Mouse (Mus musculus) embryonic facial prominence, embryonic 15.5 days (tissue): ENCODE data around the gene Gpr68. TPM values are rescaled to one million over a fixed set of nuclear protein-coding genes. Genes with fewer than 3 reads are reported as not detected.

Source experiments
- ATAC-seq: fragments of 200-750 bp; cut with Nextera tagmentation; 2 replicates; pipeline ENCODE4 v1.8.0; 2017; ENCODE audit warnings: low read depth, moderate TSS enrichment; ENCODE audit not compliant: insufficient number of reproducible peaks, low FRiP score, low TSS enrichment
- H3K27ac ChIP-seq: fragments of 300-500 bp; sonication (generic); replicated peaks from 2 replicates; pipeline ENCODE4 v1.5.1; 2015; ENCODE audit warnings: mild to moderate bottlenecking, inconsistent platforms
- H3K27me3 ChIP-seq: fragments of 300-500 bp; sonication (generic); 2 replicates; pipeline ENCODE4 v1.6.1; 2015; ENCODE audit warnings: inconsistent platforms
- H3K36me3 ChIP-seq: fragments of 300-500 bp; sonication (generic); 2 replicates; pipeline ENCODE4 v1.6.1; 2015; ENCODE audit warnings: mild to moderate bottlenecking, inconsistent platforms
- H3K4me1 ChIP-seq: fragments of 300-500 bp; sonication (generic); 2 replicates; pipeline ENCODE4 v1.6.1; 2015; ENCODE audit warnings: inconsistent platforms
- H3K4me2 ChIP-seq: fragments of 300-500 bp; sonication (generic); replicated peaks from 2 replicates; pipeline ENCODE4 v1.6.1; 2015; ENCODE audit warnings: mild to moderate bottlenecking, inconsistent platforms
- H3K4me3 ChIP-seq: fragments of 300-500 bp; sonication (generic); replicated peaks from 2 replicates; pipeline ENCODE4 v1.5.1; 2015; ENCODE audit warnings: mild to moderate bottlenecking, inconsistent platforms
- H3K9ac ChIP-seq: fragments of 300-500 bp; sonication (generic); 2 replicates; pipeline ENCODE4 v1.6.1; 2015; ENCODE audit warnings: inconsistent platforms
- H3K9me3 ChIP-seq: fragments of 300-500 bp; sonication (generic); replicated peaks from 2 replicates; pipeline ENCODE4 v1.6.1; 2016; ENCODE audit warnings: inconsistent platforms
- WGBS: fragments of 180-500 bp; shearing (Covaris S2); methylation state at CpG from one replicate; pipeline ENCODE4 v1.1.7; 2015; 5-methylcytosine and 5-hydroxymethylcytosine counted together
- polyA plus RNA-seq: library from polyadenylated mRNA; unstranded; fragments of >200 nt; fragmentation: Nextera tagmentation; extraction: Ambion mirVana; gene quantifications from 2 replicates; pipeline ENCODE4 v1.2.1, GENCODE M21; 2015

The Gpr68 gene
- polyA plus RNA-seq, 1 experiment from 2014 or later = 0.65 TPM

DNA sequence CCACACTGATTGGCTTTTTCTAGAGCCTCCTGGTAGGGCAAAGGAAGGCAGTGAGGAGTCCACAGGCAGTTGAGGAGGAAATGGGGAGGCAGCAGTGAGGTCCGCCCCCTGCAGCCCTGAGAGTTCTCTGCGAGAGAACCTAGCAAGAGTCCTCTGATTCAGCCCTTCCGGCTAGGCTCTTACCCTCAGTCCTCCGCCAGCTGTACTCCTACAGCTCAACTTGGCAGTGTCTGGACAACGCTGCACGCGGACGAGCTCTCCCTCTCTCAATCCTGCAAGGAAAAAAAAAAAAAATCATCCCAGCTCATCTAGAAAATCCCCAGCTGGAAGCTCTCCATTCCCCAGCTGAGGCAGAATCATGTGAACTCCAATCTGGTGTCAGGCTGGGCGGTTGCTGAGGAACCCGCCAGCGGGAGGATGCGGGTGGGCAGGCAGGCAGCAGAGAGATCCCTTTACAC is 20.2 kb downstream of the Gpr68 start:
- ATAC-seq = no peak
- H3K27ac ChIP-seq = 0 out of 2 replicates have a peak overlapping the region, but pooled peaks have one; percentile 11

DNA sequence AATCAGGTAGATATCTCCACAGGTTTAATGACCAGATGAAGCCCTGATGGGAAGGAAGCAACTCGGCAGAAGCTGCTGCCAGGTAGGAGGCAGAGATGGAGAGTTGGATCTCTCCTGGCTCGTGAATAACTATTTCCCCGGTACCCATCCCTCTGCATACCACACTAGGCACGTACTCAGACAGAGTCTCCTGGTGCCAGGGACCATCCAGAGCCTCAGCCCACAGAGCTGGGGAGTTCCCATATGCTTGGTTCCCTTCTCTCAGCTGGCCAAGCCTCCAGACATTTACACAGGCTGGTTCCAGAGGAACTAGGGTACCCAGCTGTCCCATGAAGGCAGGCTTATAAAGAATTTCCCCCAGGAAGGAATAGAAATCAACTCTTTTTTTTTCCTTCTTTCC is 21.1 kb downstream of the Gpr68 start:
- 78% methylated on average over 4 of the region's 4 CpGs for WGBS
- Histone ChIP-seq H3K4me3 (no peak overlapping the region), H3K4me2 (no peak overlapping the region), H3K9me3 (no peaks in the 10 kb centered on the region), H3K27ac (no peak overlapping the region), H3K4me1 (peaks cover 7% of the 10 kb centered on the region), H3K27me3 (0 out of 2 replicates have a peak, but pooled peaks cover 4% of the 10 kb centered on the region), H3K9ac (no peak overlapping the region), H3K36me3 (no peaks in the 10 kb centered on the region)
- ATAC-seq = no peak

More for the DNA sequence above, 20.2 kb downstream of the Gpr68 start:
- Histone ChIP-seq H3K4me2 (peak overlapping the region; percentile 13; the same call in 1 of the 2 replicates), H3K36me3 (no peaks in the 10 kb centered on the region), H3K9ac (no peak overlapping the region), H3K4me1 (peaks cover 7% of the 10 kb centered on the region), H3K27me3 (0 out of 2 replicates have a peak, but pooled peaks cover 4% of the 10 kb centered on the region), H3K9me3 (no peaks in the 10 kb centered on the region), H3K4me3 (no peak overlapping the region)
- WGBS = 30% methylated on average over 12 of the region's 12 CpGs

DNA sequence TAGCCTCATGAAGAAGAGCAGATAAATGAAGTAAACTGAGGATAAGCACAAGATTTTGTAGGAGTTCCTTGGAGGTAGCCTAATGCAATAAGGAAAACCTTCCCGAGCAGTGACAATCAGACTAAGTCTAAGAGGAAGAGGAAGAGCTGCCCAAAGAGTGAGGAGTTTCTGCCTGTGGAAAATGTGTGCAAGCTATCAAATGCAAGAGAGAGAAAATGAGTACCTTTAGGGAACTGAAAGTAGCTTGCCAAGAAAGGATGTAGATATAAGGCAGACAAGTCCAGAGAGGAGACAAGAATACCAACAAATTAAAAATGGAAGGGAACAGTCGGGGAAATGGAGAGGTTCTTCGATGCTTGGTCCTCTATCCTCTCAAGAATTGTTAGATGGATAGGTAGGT is 22.4 kb downstream of the Gpr68 start:
- no peak overlapping the region for H3K9ac ChIP-seq
- H3K27me3 ChIP-seq = 0 out of 2 replicates have a peak, but pooled peaks cover 4% of the 10 kb centered on the region
- peaks cover 7% of the 10 kb centered on the region for H3K4me1 ChIP-seq
- WGBS = 86% methylated on average over 3 of the region's 3 CpGs
- no peak overlapping the region for H3K4me3 ChIP-seq
- no peak overlapping the region for H3K4me2 ChIP-seq
- no peaks in the 10 kb centered on the region for H3K36me3 ChIP-seq
- ATAC-seq = no peak
- H3K27ac ChIP-seq = no peak overlapping the region
- H3K9me3 ChIP-seq = no peaks in the 10 kb centered on the region

DNA sequence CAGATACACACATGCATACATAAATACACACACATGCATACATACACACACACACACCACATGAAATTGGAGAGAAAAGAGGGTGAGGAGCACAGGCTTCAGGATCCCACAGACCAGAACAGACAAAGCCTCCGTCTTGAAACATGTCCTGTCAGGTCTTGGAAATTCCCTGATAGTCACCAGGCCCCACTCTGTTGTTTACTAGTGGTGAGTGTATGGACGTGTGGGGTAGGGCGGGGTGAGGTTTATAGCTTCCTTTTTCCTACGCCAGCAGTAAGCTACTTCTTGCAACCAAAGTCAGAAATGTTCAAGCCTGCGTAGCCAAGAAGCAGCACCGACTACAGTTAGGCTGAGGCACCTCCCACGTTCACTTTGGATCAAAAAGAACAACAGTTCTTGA is 24.8 kb downstream of the Gpr68 start:
- Histone ChIP-seq H3K9ac (no peak overlapping the region), H3K4me2 (no peak overlapping the region), H3K36me3 (no peaks in the 10 kb centered on the region), H3K27me3 (0 out of 2 replicates have a peak, but pooled peaks cover 4% of the 10 kb centered on the region), H3K4me1 (peaks cover 6% of the 10 kb centered on the region), H3K9me3 (no peaks in the 10 kb centered on the region), H3K27ac (no peak overlapping the region), H3K4me3 (no peak overlapping the region)
- 52% methylated on average over 7 of the region's 7 CpGs for WGBS
- no peak for ATAC-seq

DNA sequence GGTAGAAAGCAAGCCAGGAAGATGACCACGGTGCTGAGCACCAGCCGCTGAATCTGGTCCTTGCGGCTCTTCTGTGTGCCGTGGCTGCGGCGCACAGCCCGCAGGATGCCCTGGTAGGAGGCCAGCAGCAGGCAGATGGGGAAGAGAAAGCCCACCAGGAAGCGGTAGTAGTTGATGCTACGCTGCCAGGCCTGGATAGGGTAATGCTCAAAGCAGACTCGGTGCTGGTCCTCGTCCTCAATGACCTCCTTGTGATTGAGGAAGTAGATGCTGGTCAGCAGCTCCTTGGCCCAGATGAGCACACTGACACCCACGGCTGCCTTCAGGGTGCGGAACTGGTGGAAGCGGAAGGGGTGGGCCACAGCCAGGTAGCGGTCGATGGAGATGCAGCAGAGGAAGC is 29.4 kb downstream of the Gpr68 start:
- WGBS = 90% methylated on average over 16 of the region's 16 CpGs
- no peak overlapping the region for H3K4me3 ChIP-seq
- no peak overlapping the region for H3K4me2 ChIP-seq
- no peaks in the 10 kb centered on the region for H3K27me3 ChIP-seq
- H3K36me3 ChIP-seq = no peaks in the 10 kb centered on the region
- ATAC-seq = no peak
- H3K4me1 ChIP-seq = no peaks in the 10 kb centered on the region
- H3K27ac ChIP-seq = no peak overlapping the region
- no peaks in the 10 kb centered on the region for H3K9me3 ChIP-seq
- no peak overlapping the region for H3K9ac ChIP-seq

DNA sequence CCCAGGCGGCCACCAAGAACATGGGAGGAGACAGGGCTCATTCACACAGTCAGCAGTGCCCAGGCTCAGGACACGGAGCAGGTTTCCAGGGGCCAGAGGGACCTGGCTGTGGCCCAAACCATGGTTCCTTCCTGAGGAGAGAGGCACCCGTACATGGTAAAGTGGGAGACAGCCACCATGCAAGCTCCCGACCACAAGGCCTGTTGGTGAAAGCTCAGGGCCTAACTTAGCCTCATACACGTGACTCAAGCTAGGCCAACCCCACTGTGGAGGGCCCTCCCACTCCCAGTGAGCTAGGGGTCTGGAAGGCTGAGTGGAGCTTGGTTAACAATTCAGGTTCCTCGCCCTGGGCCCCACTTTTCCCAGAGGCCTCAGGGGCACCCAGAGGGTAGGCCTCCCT is 30.1 kb downstream of the Gpr68 start:
- Histone ChIP-seq H3K36me3 (no peaks in the 10 kb centered on the region), H3K4me2 (no peak overlapping the region), H3K9ac (no peak overlapping the region), H3K27me3 (no peaks in the 10 kb centered on the region), H3K27ac (no peak overlapping the region), H3K9me3 (no peaks in the 10 kb centered on the region), H3K4me1 (no peaks in the 10 kb centered on the region), H3K4me3 (no peak overlapping the region)
- ATAC-seq = peak; percentile 48; the same call in 1 of the 2 replicates
- WGBS = 74% methylated on average over 6 of the region's 6 CpGs

DNA sequence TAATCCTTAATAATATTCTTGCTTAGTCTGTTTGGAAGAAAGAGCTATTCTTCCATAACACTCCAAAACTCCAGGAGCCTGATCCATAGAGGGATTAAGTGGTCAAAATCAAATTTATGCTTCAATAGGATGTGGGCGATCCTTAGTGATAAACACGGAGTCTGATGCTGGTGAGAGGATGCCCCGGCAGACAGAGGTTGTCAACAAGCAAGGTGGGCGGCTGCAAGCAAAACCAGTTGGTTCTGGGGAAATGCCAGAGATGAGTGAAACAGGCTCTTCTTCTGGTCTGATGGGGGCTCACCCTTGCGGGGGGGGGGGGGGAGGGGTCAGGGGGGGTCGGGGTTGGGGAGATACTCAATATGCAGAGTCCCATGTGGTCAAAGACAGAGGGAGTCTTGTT is 32.0 kb downstream of the Gpr68 start:
- no peaks in the 10 kb centered on the region for H3K4me1 ChIP-seq
- H3K4me2 ChIP-seq = no peak overlapping the region
- no peaks in the 10 kb centered on the region for H3K9me3 ChIP-seq
- no peaks in the 10 kb centered on the region for H3K36me3 ChIP-seq
- 87% methylated on average over 6 of the region's 6 CpGs for WGBS
- H3K27ac ChIP-seq = no peak overlapping the region
- no peak overlapping the region for H3K4me3 ChIP-seq
- no peaks in the 10 kb centered on the region for H3K27me3 ChIP-seq
- H3K9ac ChIP-seq = no peak overlapping the region
- no peak for ATAC-seq

DNA sequence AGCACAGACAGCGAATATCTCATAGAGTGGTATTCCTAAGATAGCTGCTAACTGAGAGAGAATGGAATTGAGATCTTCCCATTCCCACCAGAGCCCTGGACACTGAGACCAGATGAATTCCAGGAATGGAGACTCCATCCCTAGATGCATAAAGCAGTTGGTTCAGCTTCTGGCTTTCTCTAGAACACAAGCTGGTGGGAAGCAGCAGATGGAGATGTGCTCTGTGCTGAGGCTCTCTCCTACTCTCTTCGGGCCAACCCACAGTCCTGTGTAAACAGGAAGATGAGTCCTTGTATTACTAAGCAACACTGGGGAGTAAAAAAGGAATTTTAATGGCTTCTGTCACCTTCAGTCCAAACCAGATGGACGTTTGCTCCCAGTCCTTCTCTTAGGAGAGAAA is 32.4 kb downstream of the Gpr68 start:
- Histone ChIP-seq H3K4me1 (no peaks in the 10 kb centered on the region), H3K9ac (no peak overlapping the region), H3K36me3 (no peaks in the 10 kb centered on the region), H3K9me3 (no peaks in the 10 kb centered on the region), H3K27ac (no peak overlapping the region), H3K27me3 (no peaks in the 10 kb centered on the region), H3K4me3 (no peak overlapping the region), H3K4me2 (no peak overlapping the region)
- ATAC-seq = no peak
- 58% methylated on average over 3 of the region's 3 CpGs for WGBS

DNA sequence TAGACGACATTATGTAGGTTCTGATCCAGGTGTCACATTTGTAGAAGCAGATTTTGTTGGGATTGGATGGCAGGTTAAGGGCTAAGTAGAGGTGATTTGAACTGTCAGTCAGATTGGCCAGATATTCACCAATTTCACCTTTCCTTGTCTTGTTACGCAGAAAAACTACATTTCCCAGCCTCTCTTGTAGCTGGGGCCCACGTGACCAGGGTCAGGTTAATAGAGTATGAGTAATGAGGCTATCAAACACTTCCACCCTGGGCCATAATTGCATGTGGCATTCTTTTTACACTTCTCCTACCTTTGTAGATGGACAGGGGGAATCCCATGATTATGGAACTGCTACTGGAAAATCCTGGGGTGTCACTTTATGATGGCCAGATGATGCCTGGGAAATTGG is 34.4 kb downstream of the Gpr68 start:
- ATAC-seq = no peak
- Histone ChIP-seq H3K4me1 (no peaks in the 10 kb centered on the region), H3K4me2 (no peak overlapping the region), H3K36me3 (no peaks in the 10 kb centered on the region), H3K9ac (no peak overlapping the region), H3K9me3 (no peaks in the 10 kb centered on the region), H3K27me3 (no peaks in the 10 kb centered on the region), H3K27ac (no peak overlapping the region), H3K4me3 (no peak overlapping the region)
- WGBS = 77% methylated on average over 3 of the region's 3 CpGs

DNA sequence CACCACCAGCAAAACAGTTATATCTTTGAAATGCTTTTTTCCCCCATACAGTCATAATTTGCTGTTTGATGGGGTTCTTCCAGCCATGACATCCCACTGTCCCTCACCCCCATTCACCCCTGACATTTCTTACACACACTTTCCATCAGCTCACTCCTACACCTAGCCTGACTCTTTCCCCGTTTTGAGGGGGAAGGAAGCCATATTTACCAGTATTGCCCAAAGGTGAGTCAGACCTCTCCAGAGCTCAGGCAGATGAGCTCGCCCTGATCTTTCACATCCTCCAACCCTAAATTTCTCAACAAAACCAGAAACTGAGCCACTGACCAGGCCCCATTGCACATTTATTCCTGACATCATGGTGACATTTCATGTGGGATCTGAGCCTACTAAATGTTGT is 36.2 kb downstream of the Gpr68 start:
- WGBS = 80% methylated on average over 2 of the region's 2 CpGs
- ATAC-seq = no peak
- no peak overlapping the region for H3K4me3 ChIP-seq
- no peak overlapping the region for H3K4me2 ChIP-seq
- no peak overlapping the region for H3K9ac ChIP-seq
- H3K4me1 ChIP-seq = 0 out of 2 replicates have a peak, but pooled peaks cover 6% of the 10 kb centered on the region
- no peaks in the 10 kb centered on the region for H3K27me3 ChIP-seq
- no peaks in the 10 kb centered on the region for H3K9me3 ChIP-seq
- no peak overlapping the region for H3K27ac ChIP-seq
- no peaks in the 10 kb centered on the region for H3K36me3 ChIP-seq

DNA sequence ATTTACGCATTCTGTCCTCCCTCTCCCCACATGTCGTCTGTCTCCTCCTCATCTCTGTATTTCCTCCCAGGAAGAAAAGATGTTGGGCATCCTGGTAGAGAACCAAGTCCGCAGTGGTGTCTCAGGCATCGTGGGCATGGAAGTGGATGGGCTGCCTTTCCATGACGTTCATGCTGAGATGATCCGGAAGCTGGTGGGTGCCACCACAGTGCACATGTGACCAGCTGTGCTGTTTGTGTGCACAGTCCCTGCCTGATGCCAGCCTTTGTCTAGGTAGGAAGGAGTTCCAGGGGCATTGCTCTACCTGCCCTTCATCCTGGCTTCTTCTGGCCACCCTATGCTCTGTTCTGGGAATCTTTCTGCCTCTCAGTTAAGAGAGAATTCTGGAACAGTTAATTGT is 36.8 kb downstream of the Gpr68 start:
- 85% methylated on average over 6 of the region's 6 CpGs for WGBS
- no peak for ATAC-seq
- no peaks in the 10 kb centered on the region for H3K9me3 ChIP-seq

DNA sequence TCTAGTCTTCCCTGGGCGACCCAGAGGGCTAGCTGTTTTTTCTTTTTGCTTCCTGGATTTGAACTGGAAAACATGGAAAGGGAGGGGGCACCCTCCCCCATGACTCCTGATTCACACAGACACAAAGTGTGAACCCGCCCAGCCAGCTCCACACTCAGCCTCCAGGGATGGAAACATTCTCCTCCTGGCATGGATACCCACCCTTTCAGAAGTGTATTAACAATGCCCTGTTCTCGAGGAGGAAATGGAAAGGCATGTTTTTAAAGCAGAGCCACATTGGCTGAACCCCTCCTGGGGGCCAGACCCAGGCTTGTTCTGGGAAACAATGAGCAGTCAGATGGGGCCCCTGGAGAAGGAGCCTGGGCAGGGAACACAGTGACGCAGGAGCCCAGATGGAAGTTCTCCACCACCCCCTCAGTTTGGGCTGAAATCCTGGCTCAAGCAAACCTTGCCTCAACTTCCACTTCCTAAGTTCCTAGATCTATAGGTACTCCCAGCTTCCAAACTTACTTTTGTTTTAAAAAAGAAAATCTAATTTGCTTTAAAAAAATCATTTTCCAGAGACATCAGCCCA is 39.9 kb downstream of the Gpr68 start:
- Histone ChIP-seq H3K27ac (no peak overlapping the region), H3K9me3 (no peaks in the 10 kb centered on the region), H3K4me2 (no peak overlapping the region), H3K4me3 (no peak overlapping the region), H3K9ac (no peak overlapping the region), H3K27me3 (no peaks in the 10 kb centered on the region), H3K36me3 (no peaks in the 10 kb centered on the region), H3K4me1 (0 out of 2 replicates have a peak, but pooled peaks cover 6% of the 10 kb centered on the region)
- no peak for ATAC-seq
- 42% methylated on average over 4 of the region's 4 CpGs for WGBS

More for the DNA sequence above, 36.8 kb downstream of the Gpr68 start:
- H3K4me1 ChIP-seq = 0 out of 2 replicates have a peak, but pooled peaks cover 6% of the 10 kb centered on the region
- H3K4me3 ChIP-seq = no peak overlapping the region
- no peak overlapping the region for H3K9ac ChIP-seq
- H3K4me2 ChIP-seq = no peak overlapping the region
- H3K27ac ChIP-seq = no peak overlapping the region
- H3K36me3 ChIP-seq = no peaks in the 10 kb centered on the region
- no peaks in the 10 kb centered on the region for H3K27me3 ChIP-seq
